Mouse (Mus musculus) brain, embryonic 14.5 days (tissue): Measurements from ENCODE around the gene St13. TPM values are rescaled to one million over a fixed set of nuclear protein-coding genes. Genes with fewer than 3 reads are reported as not detected.

Experiments
- DNase-seq: peaks from one replicate; pipeline ENCODE4 v3.0.0-alpha.2; 2011; ENCODE audit warnings: low read depth
- CTCF ChIP-seq: fragments of 200-500 bp; IDR thresholded peaks from 2 replicates; pipeline ENCODE4 v1.5.1; 2012; ENCODE audit warnings: inconsistent platforms, mild to moderate bottlenecking, moderate library complexity, borderline replicate concordance; ENCODE audit not compliant: insufficient read depth, insufficient read length; ENCODE audit errors: extremely low read depth
- POLR2A ChIP-seq: fragments of 200-500 bp; IDR thresholded peaks from 2 replicates; pipeline ENCODE4 v1.6.1; 2012; ENCODE audit warnings: mild to moderate bottlenecking, inconsistent platforms, borderline replicate concordance; ENCODE audit not compliant: poor library complexity, insufficient read depth, insufficient read length, severe bottlenecking; ENCODE audit errors: extremely low read depth
- polyA plus RNA-seq: library from polyadenylated mRNA; depleted of rRNA; stranded (reverse); fragments of >200 nt; gene quantifications from 2 replicates; pipeline ENCODE4 v1.2.3, GENCODE M21; 2012; rRNA removed

The St13 gene
- 53.1 and 79.0 TPM in 2 replicates for polyA plus RNA-seq

GRCm38 (mm10) chr15:81399638-81400315 is at the start of gene St13, which contains the start of gene Xpnpep3:
Gene St13, minus strand, starts transcription at chr15:81400077.
Gene Xpnpep3, plus strand, starts transcription at chr15:81400138.
- peak; percentile 97 for DNase-seq
- no peak for TF ChIP-seq CTCF
- TF ChIP-seq POLR2A = peak; percentile 49; the same call in 1 of the 2 replicates

DNA sequence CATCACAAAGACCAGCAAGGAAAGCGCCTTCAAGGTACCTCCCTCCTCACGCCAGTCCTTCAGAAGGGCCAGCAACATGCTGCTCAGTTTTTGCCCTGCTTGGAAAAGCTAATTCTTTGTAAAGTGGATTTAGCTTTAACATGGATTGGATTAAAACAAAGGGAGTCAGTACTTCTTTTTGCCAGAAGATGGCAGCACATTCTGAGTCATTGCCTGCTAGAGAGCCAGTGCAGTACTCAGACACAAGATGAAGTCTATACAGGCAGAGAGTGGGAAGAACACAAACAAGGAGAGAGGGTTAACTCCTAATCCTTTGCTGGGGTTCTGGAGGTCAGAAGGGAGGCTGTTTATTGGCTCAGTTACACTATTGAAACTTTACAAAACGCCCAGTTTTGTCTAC is 48.6 kb upstream of the St13 start:
- peak; percentile 88 for DNase-seq
- TF ChIP-seq CTCF = peak; percentile 69; the same call in 1 of the 2 replicates
- no peak for TF ChIP-seq POLR2A

- TF ChIP-seq POLR2A (no peak), CTCF (no peak)
- DNase-seq = no peak
Measured at GRCm38 (mm10) chr15:81439236-81439635, 39.4 kb upstream of the St13 start.

DNA sequence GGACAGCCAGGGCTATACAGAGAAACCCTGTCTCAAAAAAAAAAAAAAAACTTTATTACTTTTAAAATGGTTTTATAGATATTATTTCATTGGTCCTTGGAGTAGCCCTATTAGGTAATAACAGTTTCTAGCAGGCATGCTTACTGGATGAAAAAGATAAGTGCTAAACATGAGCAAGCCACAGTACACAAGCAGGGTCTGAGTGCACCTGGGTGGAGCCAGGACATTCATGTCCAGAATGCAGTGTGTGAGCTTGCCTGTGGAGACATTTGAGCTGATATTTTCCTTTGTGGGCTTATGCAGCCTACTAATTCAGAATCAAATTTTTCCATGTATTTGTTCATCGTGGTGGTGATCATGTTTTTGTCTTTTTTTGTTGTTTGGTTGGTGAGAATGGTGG is 38.5 kb upstream of the St13 start:
- DNase-seq = no peak
- TF ChIP-seq POLR2A (no peak), CTCF (no peak)

DNA sequence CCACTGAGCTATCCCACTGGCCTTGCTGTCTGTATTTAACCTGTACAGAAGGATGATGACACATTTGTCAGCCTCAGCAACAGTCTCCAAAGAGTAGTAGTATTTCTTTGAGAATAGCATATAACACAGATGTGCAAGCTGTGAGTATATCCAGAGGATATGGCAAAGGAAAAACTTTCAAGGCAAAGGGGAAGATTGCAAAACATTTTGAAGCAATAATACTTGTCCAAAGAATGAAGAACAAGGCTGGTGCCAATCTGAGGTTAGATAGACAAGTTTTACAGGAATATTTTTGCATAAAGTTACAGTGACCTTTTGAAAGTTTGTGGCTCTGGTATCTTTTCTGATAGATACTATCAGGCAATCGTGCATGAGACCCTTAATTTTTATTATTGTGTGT is 31.3 kb upstream of the St13 start:
- no peak for DNase-seq
- no peak for TF ChIP-seq CTCF
- TF ChIP-seq POLR2A = no peak

DNA sequence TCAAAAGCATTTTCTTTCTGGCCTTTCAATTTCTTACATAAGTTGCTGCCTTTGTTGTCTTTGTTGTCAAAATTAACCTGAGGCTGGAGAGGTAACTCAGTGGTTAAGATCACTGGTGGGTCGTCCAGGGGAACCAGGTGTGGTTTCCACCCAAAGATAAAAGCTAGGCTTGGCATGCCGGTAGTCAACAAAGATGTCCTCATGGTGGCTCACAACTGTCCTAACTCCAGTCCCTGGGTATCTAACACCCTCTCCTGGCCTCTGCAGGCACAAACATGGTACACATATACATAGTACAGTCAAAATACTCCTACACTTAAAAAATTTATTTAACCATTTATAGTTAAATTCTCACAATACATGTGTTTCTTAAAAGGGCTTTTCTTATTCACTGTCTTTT is 28.1 kb upstream of the St13 start:
- TF ChIP-seq CTCF (no peak), POLR2A (no peak)
- no peak for DNase-seq

GRCm38 (mm10) chr15:81425311-81425710 is 25.4 kb upstream of the St13 start:
- DNase-seq = no peak
- no peak for TF ChIP-seq POLR2A
- no peak for TF ChIP-seq CTCF

- DNase-seq = peak; percentile 52
Measured at GRCm38 (mm10) chr15:81422156-81422681, 22.3 kb upstream of the St13 start.

GRCm38 (mm10) chr15:81421454-81421853 is 21.6 kb upstream of the St13 start:
- DNase-seq = peak; percentile 71
- TF ChIP-seq POLR2A (no peak), CTCF (no peak)

More at GRCm38 (mm10) chr15:81422156-81422681, 22.3 kb upstream of the St13 start:
- no peak for TF ChIP-seq CTCF
- no peak for TF ChIP-seq POLR2A

DNA sequence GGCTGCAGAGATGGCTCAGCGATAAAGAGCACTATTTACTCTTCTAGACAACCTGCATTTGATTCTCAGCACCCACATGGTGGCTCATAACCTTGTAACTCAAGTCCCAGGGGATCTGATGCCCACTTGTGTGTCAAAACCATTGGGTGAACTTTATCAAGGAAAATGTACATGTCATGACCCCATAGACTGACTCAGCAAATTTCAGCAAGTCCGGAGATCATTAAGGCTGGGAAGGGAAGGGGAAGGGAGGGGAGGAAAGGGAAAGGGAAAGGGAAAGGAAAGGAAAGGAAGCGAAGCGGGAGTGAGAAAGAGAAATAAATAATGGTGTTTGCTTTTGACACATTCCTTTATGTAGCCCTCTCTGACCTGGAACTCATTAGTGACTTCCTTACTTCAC is 18.2 kb upstream of the St13 start:
- no peak for DNase-seq
- no peak for TF ChIP-seq CTCF
- TF ChIP-seq POLR2A = no peak

DNA sequence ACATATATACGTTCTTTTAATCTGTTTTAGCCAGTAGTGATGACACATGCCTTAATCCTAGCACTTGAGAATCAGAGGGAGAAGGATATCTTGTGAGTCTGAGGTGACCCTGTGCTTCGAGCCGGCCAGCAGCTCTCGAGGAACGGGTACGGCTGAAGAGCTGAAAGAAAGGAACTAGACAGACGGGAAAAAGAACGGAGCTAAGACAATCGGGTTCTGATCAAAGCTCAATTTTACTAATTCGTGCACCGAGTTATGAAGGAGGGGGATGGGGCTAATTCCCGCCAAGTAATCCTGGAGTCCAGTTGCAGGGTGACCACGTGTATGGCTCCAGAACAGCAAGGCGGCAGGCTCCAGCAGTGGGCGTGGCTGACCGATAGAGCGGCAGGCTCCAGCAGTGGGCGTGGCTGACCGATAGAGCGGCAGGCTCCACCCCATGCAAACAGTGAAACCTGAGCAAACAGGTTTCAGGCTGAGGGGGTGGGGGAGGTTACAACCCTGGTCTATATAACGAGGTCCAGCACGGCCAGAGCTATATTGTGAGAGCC is 17.0 kb upstream of the St13 start:
- peak; percentile 69 for DNase-seq

- TF ChIP-seq CTCF (no peak), POLR2A (no peak)
Measured at GRCm38 (mm10) chr15:81408199-81408598, 8.3 kb upstream of the St13 start, which contains the start of gene Dnajb7. Gene Dnajb7, minus strand, starts transcription at chr15:81408299.

DNA sequence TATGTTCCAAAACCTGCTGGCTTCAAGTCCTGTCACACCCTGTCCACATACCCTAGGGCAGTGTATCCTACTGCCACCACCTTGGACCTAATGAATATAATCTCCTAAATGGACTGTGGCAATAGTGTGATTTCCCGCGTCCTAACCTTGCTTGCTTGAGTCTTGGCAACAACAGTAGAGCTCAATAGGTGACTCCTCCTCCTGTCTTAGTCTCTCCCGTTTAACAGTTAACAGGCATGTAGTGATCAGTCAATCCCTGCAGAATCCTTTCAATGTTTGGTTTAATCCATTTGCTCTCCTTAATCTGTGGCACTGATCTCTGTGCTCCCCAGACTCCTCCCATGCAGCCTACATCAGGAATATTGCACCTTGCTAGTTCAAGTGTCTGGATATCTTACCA is 5.1 kb upstream of the St13 start:
- DNase-seq = no peak
- no peak for TF ChIP-seq CTCF
- TF ChIP-seq POLR2A = no peak

More at GRCm38 (mm10) chr15:81408199-81408598, 8.3 kb upstream of the St13 start, which contains the start of gene Dnajb7:
- no peak for DNase-seq
